Mouse (Mus musculus): ENCODE measurements at regions not wholly inside any gene's neighbourhood (a gene's known extent, or its start where the extent isn't known, plus 50 kb on each side); places are given as distances from the start of the nearest gene placed in this dataset.

DNA sequence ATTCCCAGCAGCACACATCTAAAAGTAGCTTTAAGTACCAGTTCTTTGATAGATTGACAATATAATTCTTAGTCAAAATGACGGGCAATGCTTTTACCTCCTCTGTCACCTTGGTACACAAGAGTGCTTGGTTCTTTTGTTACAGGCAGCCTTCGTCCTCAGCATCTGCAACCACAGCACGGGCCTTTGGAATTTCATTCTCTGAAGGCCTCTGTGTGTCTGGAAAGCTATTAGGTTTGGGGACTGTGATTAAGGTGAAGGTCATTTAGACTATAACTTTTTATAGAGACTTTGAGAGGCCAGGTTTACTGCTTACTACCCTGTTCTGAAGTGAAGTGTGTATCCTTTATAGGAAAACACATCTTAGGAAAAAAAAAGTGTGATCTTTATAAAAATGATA is 58.3 kb upstream of the Sema3a start:
- TF ChIP-seq CTCF (IDR thresholded peaks at IDR 0.05) = no peak
- TF ChIP-seq EP300 (IDR thresholded peaks at IDR 0.05; ENCODE audit: insufficient read depth, low read depth, low read length) = no peak

All from heart, adult 2 months (tissue).